Mouse (Mus musculus) MEL (cell line): ENCODE results near the gene Nup210l. TPM values are rescaled to one million over a fixed set of nuclear protein-coding genes. Genes with fewer than 3 reads are reported as not detected.

Experiments used
- DNase-seq: peaks from one replicate; pipeline ENCODE4 v3.0.0; 2011; ENCODE audit warnings: low read depth, low spot score
- H3K27ac ChIP-seq: 2 replicates; pipeline ENCODE4 v1.5.1; 2012; ENCODE audit warnings: low read depth, mild to moderate bottlenecking, control low read depth, low read length, moderate library complexity; ENCODE audit not compliant: control insufficient read depth
- H3K27me3 ChIP-seq, 2 experiments: fragments of 150-350 bp in 1 of 2; sonication (generic) in 1 of 2; 2 replicates each; pipeline ENCODE4 v1.6.1; 2012; ENCODE audit warnings: low read length in 2 of 2, mild to moderate bottlenecking in 2 of 2, improper control_type of control experiment in 1 of 2, moderate library complexity in 1 of 2; ENCODE audit not compliant: insufficient read depth in 2 of 2, control insufficient read depth in 1 of 2
- H3K36me3 ChIP-seq, 2 experiments: 2 replicates each; pipeline ENCODE4 v1.6.1; 2012 to 2014; ENCODE audit warnings: low read length in 2 of 2, improper control_type of control experiment in 1 of 2, inconsistent platforms in 1 of 2, mild to moderate bottlenecking in 1 of 2; ENCODE audit not compliant: insufficient read depth in 2 of 2, control insufficient read depth in 1 of 2
- H3K4me1 ChIP-seq, 2 experiments: fragments of 150-350 bp in 1 of 2; sonication (generic) in 1 of 2; 2 replicates each; pipeline ENCODE4 v1.6.1; 2012; ENCODE audit warnings: low read length in 2 of 2, improper control_type of control experiment in 1 of 2, mild to moderate bottlenecking in 1 of 2; ENCODE audit not compliant: insufficient read depth in 2 of 2, control insufficient read depth in 1 of 2
- H3K4me3 ChIP-seq, 2 experiments: fragments of 150-350 bp in 1 of 2; sonication (generic) in 1 of 2; 2 replicates each; pipeline ENCODE4 v1.5.1; 2012; ENCODE audit warnings: low read depth in 2 of 2, low read length in 2 of 2, mild to moderate bottlenecking in 2 of 2, moderate library complexity in 2 of 2, control low read depth in 1 of 2, improper control_type of control experiment in 1 of 2; ENCODE audit not compliant: control insufficient read depth in 1 of 2, insufficient read depth in 1 of 2
- H3K79me2 ChIP-seq: 2 replicates; pipeline ENCODE4 v1.6.1; 2012; ENCODE audit warnings: mild to moderate bottlenecking, low read length, moderate library complexity; ENCODE audit not compliant: control insufficient read depth, poor library complexity, insufficient read depth
- H3K9ac ChIP-seq: 2 replicates; pipeline ENCODE4 v1.6.1; 2012; ENCODE audit warnings: low read depth, mild to moderate bottlenecking, control low read depth, low read length, moderate library complexity; ENCODE audit not compliant: control insufficient read depth, poor library complexity, severe bottlenecking
- H3K9me3 ChIP-seq: fragments of 150-350 bp; sonication (generic); replicated peaks from 2 replicates; pipeline ENCODE4 v1.6.1; 2012; ENCODE audit warnings: mild to moderate bottlenecking, low read length, improper control_type of control experiment, moderate library complexity; ENCODE audit not compliant: insufficient read depth
- BHLHE40 ChIP-seq: IDR thresholded peaks from 2 replicates; pipeline ENCODE4 v1.6.1; 2012; ENCODE audit warnings: low read depth, mild to moderate bottlenecking, inconsistent platforms, low read length, improper control_type of control experiment, borderline replicate concordance
- CHD1 ChIP-seq: IDR thresholded peaks from 2 replicates; pipeline ENCODE4 v1.6.1; 2012; ENCODE audit warnings: low read depth, mild to moderate bottlenecking, inconsistent platforms, low read length, improper control_type of control experiment
- CTCF ChIP-seq, 3 experiments: IDR thresholded peaks in 2 of 3; conservative IDR thresholded peaks in 1 of 3; 2 replicates each; pipeline ENCODE4 v1.5.1; 2011 to 2012; ENCODE audit warnings: low read length in 3 of 3, low read depth in 2 of 3, mild to moderate bottlenecking in 2 of 3, improper control_type of control experiment in 1 of 3, inconsistent platforms in 1 of 3, mixed read lengths in 1 of 3, moderate library complexity in 1 of 3; ENCODE audit not compliant: control insufficient read depth in 1 of 3, insufficient read depth in 1 of 3, poor library complexity in 1 of 3, severe bottlenecking in 1 of 3
- EP300 ChIP-seq, 2 experiments: IDR thresholded peaks; 2 replicates each; pipeline ENCODE4 v1.6.1; 2011; ENCODE audit warnings: improper control_type of control experiment in 2 of 2, low read length in 2 of 2, low read depth in 1 of 2, mild to moderate bottlenecking in 1 of 2
- ETS1 ChIP-seq: IDR thresholded peaks from 2 replicates; pipeline ENCODE4 v1.6.1; 2012; ENCODE audit warnings: low read depth, mild to moderate bottlenecking, inconsistent platforms, low read length, improper control_type of control experiment, moderate library complexity
- GABPA ChIP-seq: IDR thresholded peaks from 2 replicates; pipeline ENCODE4 v1.6.1; 2012; ENCODE audit warnings: low read depth, mild to moderate bottlenecking, inconsistent platforms, low read length, improper control_type of control experiment, moderate library complexity
- GATA1 ChIP-seq: IDR thresholded peaks from 2 replicates; pipeline ENCODE4 v1.6.1; 2011; ENCODE audit warnings: low read depth, low read length, improper control_type of control experiment
- JUND ChIP-seq: IDR thresholded peaks from 2 replicates; pipeline ENCODE4 v1.6.1; 2011; ENCODE audit warnings: low read depth, mild to moderate bottlenecking, improper control_type of control experiment, low read length
- MAFK ChIP-seq: IDR thresholded peaks from 2 replicates; pipeline ENCODE4 v1.6.1; 2011; ENCODE audit warnings: low read depth, mild to moderate bottlenecking, low read length, improper control_type of control experiment, borderline replicate concordance
- MAX ChIP-seq: IDR thresholded peaks from 2 replicates; pipeline ENCODE4 v1.6.1; 2011; ENCODE audit warnings: low read length, improper control_type of control experiment
- MXI1 ChIP-seq: IDR thresholded peaks from 2 replicates; pipeline ENCODE4 v1.6.1; 2011; ENCODE audit warnings: mild to moderate bottlenecking, low read depth, low read length, improper control_type of control experiment
- MYC ChIP-seq: IDR thresholded peaks from 2 replicates; pipeline ENCODE4 v1.6.1; 2011; ENCODE audit warnings: low read depth, mild to moderate bottlenecking, low read length, improper control_type of control experiment, moderate library complexity
- NRF1 ChIP-seq: IDR thresholded peaks from 2 replicates; pipeline ENCODE4 v1.6.1; 2014; ENCODE audit warnings: low read depth, mild to moderate bottlenecking, inconsistent platforms, low read length, improper control_type of control experiment, moderate library complexity; ENCODE audit not compliant: poor library complexity, insufficient read depth, severe bottlenecking
- POLR2A ChIP-seq, 2 experiments: IDR thresholded peaks; 2 replicates each; pipeline ENCODE4 v1.6.1; 2011 to 2012; ENCODE audit warnings: low read length in 2 of 2, mild to moderate bottlenecking in 2 of 2, control low read depth in 1 of 2, improper control_type of control experiment in 1 of 2, low read depth in 1 of 2, moderate library complexity in 1 of 2; ENCODE audit not compliant: control insufficient read depth in 1 of 2, insufficient read depth in 1 of 2, poor library complexity in 1 of 2
- POLR2AphosphoS2 ChIP-seq: IDR thresholded peaks from 2 replicates; pipeline ENCODE4 v1.6.1; 2011; ENCODE audit warnings: low read length, improper control_type of control experiment
- RAD21 ChIP-seq: IDR thresholded peaks from 2 replicates; pipeline ENCODE4 v1.6.1; 2011; ENCODE audit warnings: mild to moderate bottlenecking, low read depth, low read length, improper control_type of control experiment
- RCOR1 ChIP-seq: IDR thresholded peaks from 2 replicates; pipeline ENCODE4 v1.6.1; 2012; ENCODE audit warnings: low read depth, mild to moderate bottlenecking, inconsistent platforms, low read length, improper control_type of control experiment
- SIN3A ChIP-seq: IDR thresholded peaks from 2 replicates; pipeline ENCODE4 v1.6.1; 2012; ENCODE audit warnings: low read length, improper control_type of control experiment, inconsistent platforms
- SMC3 ChIP-seq: IDR thresholded peaks from 2 replicates; pipeline ENCODE4 v1.6.1; 2011; ENCODE audit warnings: low read depth, low read length, improper control_type of control experiment
- TAL1 ChIP-seq: IDR thresholded peaks from 2 replicates; pipeline ENCODE4 v1.6.1; 2012; ENCODE audit warnings: mild to moderate bottlenecking, inconsistent platforms, low read length, moderate library complexity, mixed read lengths
- TBP ChIP-seq: IDR thresholded peaks from 2 replicates; pipeline ENCODE4 v1.8.0; 2011; ENCODE audit warnings: low read depth, low read length, improper control_type of control experiment
- UBTF ChIP-seq: IDR thresholded peaks from 2 replicates; pipeline ENCODE4 v1.6.1; 2012; ENCODE audit warnings: low read depth, mild to moderate bottlenecking, inconsistent platforms, low read length, improper control_type of control experiment, moderate library complexity, borderline replicate concordance; ENCODE audit not compliant: insufficient read depth
- USF1 ChIP-seq: IDR thresholded peaks from 2 replicates; pipeline ENCODE4 v1.6.1; 2014; ENCODE audit warnings: low read depth, mild to moderate bottlenecking, inconsistent platforms, low read length, improper control_type of control experiment, moderate library complexity
- USF2 ChIP-seq, 2 experiments: IDR thresholded peaks; 2 replicates each; pipeline ENCODE4 v1.6.1; 2011 to 2012; ENCODE audit warnings: improper control_type of control experiment in 2 of 2, low read length in 2 of 2, borderline replicate concordance in 1 of 2, inconsistent platforms in 1 of 2, low read depth in 1 of 2, mild to moderate bottlenecking in 1 of 2; ENCODE audit not compliant: insufficient read depth in 1 of 2
- ZC3H11A ChIP-seq: IDR thresholded peaks from 2 replicates; pipeline ENCODE4 v1.6.1; 2012; ENCODE audit warnings: low read depth, mild to moderate bottlenecking, inconsistent platforms, low read length, improper control_type of control experiment
- ZKSCAN1 ChIP-seq: IDR thresholded peaks from 2 replicates; pipeline ENCODE4 v1.6.1; 2012; ENCODE audit warnings: low read depth, mild to moderate bottlenecking, inconsistent platforms, low read length, improper control_type of control experiment, moderate library complexity
- ZNF384 ChIP-seq: IDR thresholded peaks from 2 replicates; pipeline ENCODE4 v1.6.1; 2012; ENCODE audit warnings: low read depth, mild to moderate bottlenecking, inconsistent platforms, low read length, improper control_type of control experiment
- polyA plus RNA-seq, 2 experiments: library from polyadenylated mRNA; stranded (reverse) in 1 of 2; unstranded in 1 of 2; fragments of >175 nt in 1 of 2; fragments of >200 nt in 1 of 2; gene quantifications; 2 replicates each; pipeline versions ENCODE4 v1.2.1 to v1.2.4; 2012; ENCODE audit warnings: low replicate concordance in 2 of 2, low read depth in 1 of 2; ENCODE audit not compliant: insufficient read length in 2 of 2, insufficient read depth in 1 of 2, missing spikeins in 1 of 2
- total RNA-seq: library from RNA; depleted of rRNA; stranded (reverse); fragments of 300-350 nt; gene quantifications from 2 replicates; pipeline ENCODE4 v1.2.3, GENCODE M21; 2012

Gene Nup210l
- total and polyA plus RNA-seq, 3 experiments = 0.54 to 0.65 TPM; not detected in 1

GRCm38 (mm10) chr3:90215825-90216380 is 112.0 kb downstream of the Nup210l start:
- peak; percentile 77 for DNase-seq
- TF ChIP-seq POLR2AphosphoS2 (no peak), TBP (peak; percentile 57; the same call in 1 of the 2 replicates), ZNF384 (peak; percentile 97), EP300 (IDR thresholded peaks at IDR 0.05; ENCODE audit: low read depth in 1 of 2, low read length in 2 of 2) (no peak), JUND (no peak), MYC (peak; percentile 89), ZKSCAN1 (no peak; the same call in 1 of the 2 replicates), RCOR1 (no peak; the same call in 1 of the 2 replicates), SMC3 (peak; percentile 63), USF2 (IDR thresholded peaks at IDR 0.05; ENCODE audit: borderline replicate concordance in 1 of 2, insufficient read depth in 1 of 2, low read depth in 1 of 2, low read length in 2 of 2) (no peak), RAD21 (peak; percentile 77), ETS1 (no peak), UBTF (no peak), NRF1 (no peak), USF1 (peak; percentile 71), MAX (peak; percentile 47; the same call in 1 of the 2 replicates), TAL1 (no peak), CHD1 (no peak), CTCF (IDR thresholded peaks at IDR 0.05 in 2 of 3, conservative IDR thresholded peaks at IDR 0.05 in 1 of 3; ENCODE audit: control insufficient read depth in 1 of 3, insufficient read depth in 1 of 3, low read depth in 2 of 3, low read length in 3 of 3, poor library complexity in 1 of 3, severe bottlenecking in 1 of 3) (peak; percentile 27 to 68 (median 48); a peak in 5 of 6 replicates), MAFK (no peak), GABPA (no peak), BHLHE40 (no peak), SIN3A (0 out of 2 replicates have a peak, but pooled peaks have one; percentile 50), MXI1 (peak; percentile 44; the same call in 1 of the 2 replicates), ZC3H11A (peak; percentile 75), GATA1 (no peak), POLR2A (IDR thresholded peaks at IDR 0.05; ENCODE audit: control insufficient read depth in 1 of 2, insufficient read depth in 1 of 2, low read depth in 1 of 2, low read length in 2 of 2, poor library complexity in 1 of 2) (no peak)
- H3K36me3 ChIP-seq = peaks cover 12 to 23% of the 10 kb centered on the region in 2 experiments
- H3K4me1 ChIP-seq = peaks cover 12 to 16% of the 10 kb centered on the region in 2 experiments; a peak in 3 of 4 replicates
- no peak overlapping the region for H3K4me3 ChIP-seq
- no peaks in the 10 kb centered on the region for H3K27me3 ChIP-seq
- no peaks in the 10 kb centered on the region for H3K9me3 ChIP-seq
- no peak overlapping the region for H3K9ac ChIP-seq
- no peak overlapping the region for H3K27ac ChIP-seq
- peaks cover 20% of the 10 kb centered on the region for H3K79me2 ChIP-seq
